Mouse (Mus musculus) CD4-positive, CD25-positive, alpha-beta regulatory T cell, adult 4 months (primary cell): ENCODE results near the gene Pdpk1. TPM values are rescaled to one million over a fixed set of nuclear protein-coding genes. Genes with fewer than 3 reads are reported as not detected.

Source experiments
- ATAC-seq: one replicate; pipeline ENCODE4 v1.8.0; 2017
- polyA plus RNA-seq, 2 experiments: library from polyadenylated mRNA; unstranded; fragments of 100-300 nt; shearing (Covaris generic); gene quantifications; one replicate each; pipeline ENCODE4 v1.2.1; 2017

Pdpk1 gene
- 10 to 100 TPM; 30.4 to 37.6 TPM for polyA plus RNA-seq

- ATAC-seq = no peak
Measured at GRCm38 (mm10) chr17:24150824-24151223, at the start of gene Pdpk1. Gene Pdpk1, minus strand, starts transcription at chr17:24150924.

GRCm38 (mm10) chr17:24199741-24200140 is 49.0 kb upstream of the Pdpk1 start:
- no peak for ATAC-seq

- no peak for ATAC-seq
Measured at GRCm38 (mm10) chr17:24199252-24199651, 48.5 kb upstream of the Pdpk1 start.

GRCm38 (mm10) chr17:24197032-24197824 is 46.5 kb upstream of the Pdpk1 start:
- no peak for ATAC-seq

GRCm38 (mm10) chr17:24195349-24195748 is 44.6 kb upstream of the Pdpk1 start:
- ATAC-seq = no peak

GRCm38 (mm10) chr17:24193769-24194168 is 43.0 kb upstream of the Pdpk1 start:
- ATAC-seq = no peak

- no peak for ATAC-seq
Measured at GRCm38 (mm10) chr17:24193268-24193667, 42.5 kb upstream of the Pdpk1 start.

GRCm38 (mm10) chr17:24192848-24193247 is 42.1 kb upstream of the Pdpk1 start:
- no peak for ATAC-seq

- no peak for ATAC-seq
Measured at GRCm38 (mm10) chr17:24191481-24191880, 40.8 kb upstream of the Pdpk1 start.

GRCm38 (mm10) chr17:24190934-24191333 is 40.2 kb upstream of the Pdpk1 start:
- ATAC-seq = no peak

GRCm38 (mm10) chr17:24174259-24174658 is 23.5 kb upstream of the Pdpk1 start:
- no peak for ATAC-seq

GRCm38 (mm10) chr17:24173423-24173822 is 22.7 kb upstream of the Pdpk1 start:
- peak; percentile 26 for ATAC-seq

- no peak for ATAC-seq
Measured at GRCm38 (mm10) chr17:24171738-24172137, 21.0 kb upstream of the Pdpk1 start.

GRCm38 (mm10) chr17:24170729-24171128 is 20.0 kb upstream of the Pdpk1 start:
- no peak for ATAC-seq

- ATAC-seq = no peak
Measured at GRCm38 (mm10) chr17:24170125-24170524, 19.4 kb upstream of the Pdpk1 start.

- ATAC-seq = peak; percentile 88
Measured at GRCm38 (mm10) chr17:24169317-24170065, 18.8 kb upstream of the Pdpk1 start, which contains the start of gene Atp6v0c. Gene Atp6v0c, minus strand, starts transcription at chr17:24169702.

GRCm38 (mm10) chr17:24168590-24169277 is 18.0 kb upstream of the Pdpk1 start:
- peak; percentile 49 for ATAC-seq

- no peak for ATAC-seq
Measured at GRCm38 (mm10) chr17:24167891-24168505, 17.3 kb upstream of the Pdpk1 start.

- no peak for ATAC-seq
Measured at GRCm38 (mm10) chr17:24167120-24167519, 16.4 kb upstream of the Pdpk1 start.

GRCm38 (mm10) chr17:24164566-24165259 is 14.0 kb upstream of the Pdpk1 start:
- no peak for ATAC-seq

- ATAC-seq = peak; percentile 83
Measured at GRCm38 (mm10) chr17:24163176-24163962, 12.6 kb upstream of the Pdpk1 start, which contains the start of gene Amdhd2. Gene Amdhd2, minus strand, starts transcription at chr17:24163766.
